Mouse (Mus musculus): ENCODE results near the gene Pbrm1.

Pbrm1 gene

DNA sequence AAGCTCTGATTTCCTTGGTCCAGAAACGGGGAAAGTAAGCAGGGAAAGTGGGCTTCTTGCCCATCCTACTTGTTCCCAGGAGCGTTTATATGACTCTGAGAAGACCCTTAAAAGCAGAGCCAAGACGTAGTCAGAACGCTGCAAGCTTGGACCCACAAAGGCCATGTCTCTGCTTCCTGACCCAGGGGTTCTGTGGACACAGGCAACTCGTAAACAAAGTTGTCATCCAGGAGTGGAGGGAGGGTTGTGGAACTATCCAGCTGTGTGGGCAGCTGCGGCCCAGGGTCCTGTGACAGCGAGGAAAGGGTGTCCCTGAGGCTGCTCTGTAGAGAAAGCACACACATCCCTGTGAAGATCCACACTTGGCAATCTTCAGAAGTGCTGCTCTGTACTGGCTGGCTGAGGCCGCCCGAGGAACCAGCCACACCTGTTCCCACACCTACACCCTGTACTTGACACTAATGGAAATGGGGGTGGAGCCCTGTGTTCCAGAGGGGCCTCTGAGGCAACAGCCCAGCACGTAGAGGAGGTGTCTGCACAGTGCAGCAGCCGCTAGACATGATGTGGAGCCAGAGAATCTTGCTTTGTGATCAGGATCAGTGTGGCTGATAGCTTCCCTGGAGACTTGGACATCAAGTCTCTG lies 114.2 kb downstream of the Pbrm1 start:
- no peak for DNase-seq (ENCODE audit: low read depth, low spot score)

DNA sequence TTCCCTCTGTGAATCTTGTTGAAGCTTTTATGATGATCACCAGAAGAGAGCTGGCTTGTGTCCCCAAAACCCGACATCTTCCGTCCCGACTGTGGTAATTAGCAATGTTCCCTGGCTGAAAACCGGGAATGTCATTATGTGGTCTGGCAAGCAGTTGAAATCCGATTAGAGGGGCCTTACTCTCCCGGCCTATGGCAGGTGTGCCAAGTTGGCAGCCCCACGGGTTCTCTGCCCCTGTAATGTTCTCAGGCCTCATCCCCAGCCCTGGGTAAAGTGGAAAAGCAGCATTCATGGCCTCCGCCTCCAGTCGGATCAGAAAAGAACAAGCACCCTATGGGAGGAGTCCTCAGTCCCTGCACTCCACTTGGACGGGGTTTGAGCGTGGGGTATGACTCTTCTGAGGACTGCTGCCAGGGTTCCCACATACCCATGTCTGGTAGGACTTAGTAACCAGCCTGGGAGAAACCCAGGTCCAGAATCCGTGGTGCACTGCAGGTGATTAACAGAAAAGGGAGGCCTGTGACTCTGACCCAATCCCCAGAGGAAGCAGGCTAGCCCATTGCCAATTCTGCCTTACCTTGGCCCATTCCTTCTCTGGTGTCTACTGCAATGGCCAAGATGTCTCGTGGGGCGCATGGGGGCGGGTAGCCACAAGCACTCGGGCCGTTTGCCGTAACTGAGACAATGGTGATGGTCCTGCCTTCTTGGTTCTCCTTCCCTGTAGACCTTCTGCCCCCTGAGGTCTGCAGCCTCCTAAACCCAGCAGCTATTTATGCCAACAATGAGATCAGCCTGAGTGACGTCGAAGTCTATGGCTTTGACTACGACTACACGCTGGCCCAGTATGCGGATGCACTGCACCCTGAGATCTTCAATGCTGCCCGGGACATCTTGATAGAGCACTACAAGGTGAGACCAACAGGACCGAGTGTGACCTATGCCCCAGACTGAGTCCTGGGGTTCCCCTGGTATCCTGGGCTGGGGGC lies 115.4 kb downstream of the Pbrm1 start:
- DNase-seq (ENCODE audit: low read depth, low spot score) = no peak

DNA sequence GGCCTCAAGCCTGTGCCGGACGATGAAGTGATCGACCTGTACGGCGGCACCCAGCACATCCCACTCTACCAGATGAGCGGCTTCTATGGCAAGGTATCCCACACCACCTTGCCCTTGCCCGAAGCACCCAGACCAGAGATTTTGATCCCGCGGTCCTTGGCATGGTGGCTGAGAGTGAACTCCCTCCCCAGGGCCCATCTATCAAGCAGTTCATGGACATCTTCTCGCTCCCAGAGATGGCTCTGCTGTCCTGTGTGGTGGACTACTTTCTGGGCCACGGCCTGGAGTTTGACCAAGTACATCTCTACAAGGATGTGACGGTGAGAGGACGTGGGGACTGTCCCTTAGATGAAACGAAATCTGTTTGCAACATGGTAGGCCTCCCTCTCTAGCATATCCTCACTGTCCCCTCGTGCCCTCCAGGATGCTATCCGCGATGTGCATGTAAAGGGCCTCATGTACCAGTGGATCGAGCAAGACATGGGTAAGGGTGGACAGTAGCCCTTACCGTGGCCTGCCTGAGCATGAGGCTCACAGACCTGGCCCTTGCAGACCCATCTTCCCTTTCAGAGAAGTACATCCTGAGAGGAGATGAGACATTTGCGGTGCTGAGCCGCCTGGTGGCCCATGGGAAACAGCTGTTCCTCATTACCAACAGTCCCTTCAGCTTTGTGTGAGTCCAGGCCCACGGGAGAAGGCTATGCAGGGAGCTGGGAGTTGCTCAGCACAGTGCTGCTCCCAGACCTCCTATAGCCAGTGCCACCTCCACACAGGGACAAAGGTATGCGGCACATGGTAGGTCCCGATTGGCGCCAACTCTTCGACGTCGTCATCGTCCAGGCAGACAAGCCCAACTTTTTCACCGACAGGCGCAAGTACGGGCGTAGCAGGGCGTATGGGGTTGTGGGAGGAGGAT lies 116.8 kb downstream of the Pbrm1 start:
- DNase-seq (ENCODE audit: low read depth, low spot score) = no peak

DNA sequence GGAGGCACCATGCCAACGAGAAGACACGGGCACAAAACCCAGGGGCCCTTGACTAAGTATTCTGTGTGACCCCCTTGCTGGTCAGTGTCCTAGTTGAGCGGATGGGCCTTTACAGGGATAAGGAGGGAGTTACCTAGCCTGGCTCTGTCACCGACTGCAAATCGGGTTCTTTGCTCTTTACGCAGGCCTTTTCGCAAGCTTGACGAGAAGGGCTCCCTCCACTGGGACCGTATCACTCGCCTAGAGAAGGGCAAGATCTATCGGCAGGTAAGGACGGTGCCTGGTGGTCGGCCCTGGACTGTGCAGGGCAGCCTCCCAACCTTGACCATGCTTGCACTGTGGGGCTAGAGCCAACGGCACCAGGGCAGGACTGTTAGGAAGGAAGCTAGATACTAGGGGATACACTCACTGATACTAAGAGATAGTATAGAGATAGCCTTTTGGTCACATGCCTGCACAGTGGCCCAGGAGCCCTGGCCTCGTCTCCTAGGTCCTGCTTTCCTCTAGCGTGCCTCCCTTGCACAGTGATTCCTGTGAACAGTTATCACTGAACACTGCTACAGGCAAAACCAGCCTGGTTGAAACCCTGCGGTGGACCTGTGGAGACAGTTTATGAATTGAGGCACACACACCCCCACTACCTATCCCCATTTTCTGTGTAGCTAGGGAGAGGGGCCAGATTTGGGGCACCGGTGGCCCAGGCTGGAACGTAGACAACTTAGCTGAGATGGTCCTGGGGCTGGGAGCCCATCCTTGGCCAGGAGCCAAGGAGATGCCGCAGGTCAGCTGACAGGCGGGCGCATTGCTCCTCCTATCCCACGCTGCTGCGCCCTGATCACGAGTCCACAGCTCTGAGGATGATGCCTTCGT lies 117.7 kb downstream of the Pbrm1 start:
- DNase-seq (ENCODE audit: low read depth, low spot score) = no peak

DNA sequence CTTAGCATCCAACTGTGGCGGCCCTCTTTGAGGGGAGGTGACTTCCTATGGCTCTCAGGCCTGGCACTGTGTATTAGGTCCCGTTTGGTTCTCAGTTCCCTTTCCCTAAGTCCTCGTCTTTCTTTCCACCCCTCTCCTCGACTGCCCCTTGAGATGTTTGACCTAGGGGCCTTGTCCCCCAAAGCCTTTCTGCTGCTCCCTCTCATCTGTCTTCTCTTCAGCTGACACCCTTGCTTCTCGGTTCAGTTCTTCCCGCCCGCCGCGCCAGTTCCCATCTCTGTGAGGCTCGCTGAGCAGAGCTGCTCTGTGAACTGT lies 118.3 kb downstream of the Pbrm1 start:
- no peak for DNase-seq (ENCODE audit: low read depth, low spot score)

DNA sequence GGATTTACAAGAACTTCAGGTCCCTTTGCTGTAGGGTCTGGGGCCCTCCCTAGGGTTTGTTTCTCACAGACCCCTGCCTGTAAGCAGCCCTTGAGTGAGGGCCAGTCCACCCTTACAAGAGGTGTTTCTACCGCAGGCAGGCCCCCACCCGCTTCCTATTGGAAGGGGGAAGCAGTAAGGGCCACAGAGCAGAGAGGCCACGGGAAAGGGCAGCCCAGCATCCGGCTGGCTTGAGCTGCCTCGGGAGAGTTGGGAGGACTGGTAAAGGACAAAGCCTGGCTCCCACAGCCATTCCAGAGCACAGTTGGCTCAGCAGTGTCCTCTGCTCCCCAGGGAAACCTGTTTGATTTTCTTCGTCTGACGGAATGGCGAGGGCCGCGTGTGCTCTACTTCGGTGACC lies 118.9 kb downstream of the Pbrm1 start:
- no peak for DNase-seq (ENCODE audit: low read depth, low spot score)

DNA sequence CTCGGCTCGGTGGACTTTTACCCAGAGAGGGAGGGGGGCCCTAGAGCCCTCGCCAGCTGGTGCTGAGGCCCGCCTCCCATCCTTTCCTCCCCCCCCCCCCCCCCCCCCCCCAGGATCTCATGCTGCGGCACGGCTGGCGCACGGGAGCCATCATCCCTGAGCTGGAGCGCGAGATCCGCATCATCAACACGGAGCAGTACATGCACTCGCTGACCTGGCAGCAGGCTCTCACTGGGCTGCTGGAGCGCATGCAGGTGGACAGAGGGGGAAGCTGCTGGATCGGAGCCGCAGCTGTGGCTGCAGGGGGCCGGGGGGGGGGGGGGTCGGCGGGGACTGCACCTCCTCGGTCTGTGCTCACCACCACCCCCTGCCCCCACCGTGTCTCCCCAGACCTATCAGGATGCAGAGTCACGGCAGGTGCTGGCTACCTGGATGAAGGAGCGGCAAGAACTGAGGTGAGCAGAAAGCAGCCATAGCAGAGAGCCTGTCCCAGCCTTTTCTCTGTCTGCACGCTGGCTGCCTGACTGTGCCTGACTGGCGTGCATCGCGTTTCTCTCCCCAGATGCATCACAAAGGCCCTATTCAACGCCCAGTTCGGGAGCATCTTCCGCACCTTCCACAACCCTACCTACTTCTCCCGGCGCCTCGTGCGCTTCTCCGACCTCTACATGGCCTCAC lies 119.4 kb downstream of the Pbrm1 start:
- DNase-seq (ENCODE audit: low read depth, low spot score) = no peak

DNA sequence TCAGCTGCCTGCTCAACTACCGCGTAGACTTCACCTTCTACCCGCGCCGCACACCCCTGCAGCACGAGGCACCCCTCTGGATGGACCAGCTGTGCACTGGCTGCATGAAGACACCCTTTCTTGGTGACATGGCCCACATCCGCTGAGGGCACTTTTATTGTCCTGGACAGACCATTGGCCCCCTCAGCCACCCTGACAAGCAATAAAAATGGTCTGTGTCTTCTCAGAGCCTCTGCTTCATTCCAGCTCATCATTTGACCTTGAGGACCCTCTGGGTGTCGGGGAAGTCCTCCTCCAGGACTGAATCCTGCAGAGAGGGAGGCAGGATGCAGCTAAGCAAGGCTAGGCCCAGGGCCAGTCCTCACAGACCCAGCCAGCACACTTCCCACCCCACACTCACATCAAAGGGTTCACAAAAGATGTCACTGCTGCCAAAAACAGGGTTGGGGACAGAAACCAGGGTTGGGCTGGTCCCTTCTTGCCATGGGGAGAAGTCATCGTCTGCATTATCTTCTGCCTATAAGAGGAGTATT lies 120.0 kb downstream of the Pbrm1 start:
- DNase-seq (ENCODE audit: low read depth, low spot score) = no peak

DNA sequence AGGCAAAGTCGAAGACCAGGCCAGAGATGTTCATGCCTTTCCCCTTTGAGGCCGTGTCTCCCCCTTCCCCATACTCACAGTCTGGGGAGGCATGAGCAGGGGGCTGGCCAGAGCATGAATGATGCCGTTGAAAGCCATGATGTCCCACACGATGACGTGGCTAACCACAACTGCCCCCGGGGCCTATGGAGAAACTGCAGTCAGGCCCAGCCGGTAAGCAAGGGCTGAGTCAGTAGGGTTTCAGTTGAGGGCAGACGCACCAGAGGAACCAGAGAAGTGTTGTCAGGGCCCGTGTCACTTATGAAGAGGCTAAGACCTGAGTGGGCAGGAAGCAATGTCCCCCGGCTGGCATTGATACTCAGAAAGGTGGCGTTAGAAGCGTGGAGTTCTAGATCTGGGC lies 120.7 kb downstream of the Pbrm1 start:
- no peak for DNase-seq (ENCODE audit: low read depth, low spot score)

DNA sequence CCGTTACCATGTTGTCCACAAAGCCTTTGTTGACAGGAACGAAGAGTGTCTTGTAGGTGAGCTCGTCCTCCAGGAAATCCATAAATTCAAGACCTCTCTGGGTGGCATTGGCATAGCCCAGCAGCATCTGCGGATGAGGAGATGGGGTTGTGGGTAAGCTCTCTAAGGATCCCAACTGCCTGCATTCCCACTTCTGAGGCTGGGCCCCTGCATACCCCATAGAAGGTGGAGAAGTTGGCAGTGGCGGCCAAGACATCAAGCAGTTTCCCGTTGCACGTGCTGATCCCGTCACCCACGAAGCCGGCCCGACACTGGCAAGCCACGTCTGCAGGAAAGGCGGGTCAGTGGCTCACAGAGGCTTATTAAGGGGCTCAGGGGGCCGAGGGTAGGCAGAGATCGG lies 121.2 kb downstream of the Pbrm1 start:
- DNase-seq (ENCODE audit: low read depth, low spot score) = no peak

DNA sequence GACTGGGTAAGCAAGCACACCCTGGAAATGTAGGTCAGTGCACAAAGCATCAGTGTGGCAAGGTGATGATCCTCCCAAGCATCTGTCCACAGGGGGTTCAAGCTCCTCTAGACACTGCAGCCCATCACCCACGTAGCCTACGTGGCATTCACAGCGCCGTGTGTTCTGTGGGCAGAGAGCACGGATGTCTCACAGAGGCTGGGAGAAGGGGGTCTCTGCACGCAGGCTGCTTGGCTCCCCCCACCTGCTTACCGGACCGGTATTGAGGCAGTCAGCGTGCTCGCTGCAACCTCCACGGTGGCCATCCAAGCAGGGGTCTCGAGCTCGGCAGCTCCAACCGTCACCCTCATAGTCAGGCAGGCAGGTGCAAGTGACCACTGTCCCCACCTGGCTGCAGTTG lies 122.1 kb downstream of the Pbrm1 start:
- DNase-seq (ENCODE audit: low read depth, low spot score) = no peak

DNA sequence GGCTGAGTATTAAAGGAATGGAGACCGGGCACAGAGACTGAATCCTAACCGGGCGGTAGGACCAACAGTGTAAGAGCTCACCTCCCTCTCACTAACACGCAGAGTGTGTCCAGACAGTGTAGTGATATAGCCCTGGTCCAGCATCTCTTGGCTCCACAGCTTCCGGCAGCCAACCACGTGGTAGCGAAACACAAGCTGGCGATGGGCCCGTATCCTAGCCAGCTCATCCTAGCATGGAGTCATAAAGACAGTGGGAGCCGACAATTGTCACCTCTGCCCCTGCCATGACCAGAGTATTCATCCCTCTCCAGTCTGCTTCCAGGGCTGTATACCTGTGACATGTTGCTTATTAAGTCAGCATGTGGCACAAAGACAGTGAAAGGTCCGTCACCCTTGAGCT lies 126.8 kb downstream of the Pbrm1 start:
- DNase-seq (ENCODE audit: low read depth, low spot score) = no peak

DNA sequence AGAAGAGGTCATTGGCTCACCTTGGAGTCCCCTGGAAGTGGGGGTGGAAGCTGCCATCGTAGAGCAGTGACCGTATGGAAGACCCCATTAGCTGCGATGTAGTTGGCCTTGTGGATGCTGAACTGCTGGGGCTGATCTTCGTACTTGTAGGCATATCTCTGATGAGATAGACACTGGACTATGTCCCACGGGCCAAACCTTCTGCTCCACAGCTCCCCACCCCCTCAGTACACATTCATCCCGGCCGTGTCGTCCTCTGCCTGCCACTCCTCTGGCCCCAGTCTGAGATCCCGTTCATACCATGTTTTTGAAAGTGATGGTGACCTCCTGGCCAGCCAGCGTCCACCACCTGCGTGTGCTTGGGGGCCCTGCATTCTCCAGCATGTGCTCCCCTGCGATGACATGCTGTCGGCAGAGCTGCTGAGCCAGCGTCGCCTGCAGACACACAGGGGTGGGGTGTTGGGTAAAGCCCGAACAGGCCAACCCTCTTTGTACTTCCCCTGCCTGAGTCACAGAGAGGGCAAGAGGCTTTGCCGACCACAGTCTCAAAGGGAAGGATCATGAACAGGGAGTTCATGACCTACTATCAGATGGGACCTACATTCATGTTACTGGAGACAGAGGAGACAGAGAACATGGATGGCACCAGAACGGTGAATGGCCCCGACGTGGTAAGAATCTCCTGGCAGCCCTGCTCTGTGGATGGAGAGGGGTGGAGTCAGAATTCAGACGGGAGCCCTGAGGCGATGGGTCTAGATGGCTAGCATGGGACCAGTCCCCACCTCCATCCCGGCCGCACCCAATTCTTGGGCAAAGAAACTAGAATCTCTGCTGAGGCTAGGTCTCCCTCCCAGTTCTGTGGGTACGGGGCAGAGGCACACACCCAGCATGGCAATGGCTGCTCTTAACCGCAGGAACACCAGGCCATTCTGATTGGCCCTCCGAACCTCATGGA lies 141.5 kb downstream of the Pbrm1 start:
- no peak for DNase-seq (ENCODE audit: low read depth, low spot score)

DNA sequence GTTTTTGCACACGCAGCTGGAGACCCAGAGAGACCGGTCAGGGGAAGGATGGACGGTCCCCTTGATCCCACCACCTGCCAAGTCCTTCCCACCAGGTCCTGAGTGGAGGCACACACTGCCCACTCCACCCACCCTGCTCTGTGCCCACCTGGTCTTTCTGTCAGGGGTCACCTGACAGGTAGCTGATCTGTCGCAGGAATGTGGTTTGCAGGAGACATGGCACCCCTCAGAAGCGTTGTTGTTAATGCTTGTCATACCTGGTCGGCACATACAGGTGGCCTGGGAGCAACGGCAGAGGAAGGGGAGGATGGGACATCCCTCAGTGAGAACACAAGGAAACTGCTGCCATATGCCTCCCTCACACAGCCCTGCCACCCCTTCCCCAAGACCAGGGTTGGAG lies 142.3 kb downstream of the Pbrm1 start:
- DNase-seq (ENCODE audit: low read depth, low spot score) = no peak

DNA sequence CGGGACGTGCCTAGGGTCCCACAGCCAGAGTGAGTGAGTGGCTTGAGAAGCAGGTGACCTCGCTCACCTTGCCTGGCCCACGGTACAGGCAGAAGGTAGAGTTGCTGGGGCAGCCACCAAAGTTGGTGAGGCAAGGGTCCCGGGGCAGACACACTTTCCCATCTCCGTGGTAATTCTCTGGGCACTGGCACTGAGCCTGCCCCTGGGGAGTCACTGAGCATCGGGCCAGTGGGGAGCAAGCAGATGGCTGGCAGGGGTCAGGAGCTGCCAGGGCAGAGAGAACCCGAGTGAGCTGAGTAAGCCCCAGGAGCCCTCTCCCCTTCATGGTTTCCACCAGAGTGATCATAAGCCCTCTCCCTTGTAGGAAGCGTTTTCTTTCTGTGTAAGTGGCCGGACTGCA lies 142.7 kb downstream of the Pbrm1 start:
- no peak for DNase-seq (ENCODE audit: low read depth, low spot score)

DNA sequence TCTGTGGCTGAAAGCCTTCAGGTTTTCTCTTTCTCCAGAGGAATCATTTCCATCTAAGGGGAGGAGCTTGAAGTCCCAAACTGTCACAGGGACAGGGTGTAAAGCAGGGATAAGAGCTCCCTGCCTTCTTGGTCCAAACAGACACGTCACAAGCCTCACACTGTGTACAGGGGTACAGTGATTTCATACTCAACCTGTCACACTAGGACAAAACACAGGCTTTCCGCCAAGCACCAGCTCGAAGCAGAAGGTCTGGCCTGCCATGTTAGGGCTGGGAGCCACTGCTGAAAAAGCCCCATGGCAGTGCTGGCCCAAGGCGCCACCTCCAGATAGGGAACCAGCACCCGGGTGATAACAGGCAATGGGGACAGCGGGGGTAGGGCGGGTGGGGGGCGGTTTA lies 145.1 kb downstream of the Pbrm1 start:
- no peak for DNase-seq (ENCODE audit: low read depth, low spot score)

DNA sequence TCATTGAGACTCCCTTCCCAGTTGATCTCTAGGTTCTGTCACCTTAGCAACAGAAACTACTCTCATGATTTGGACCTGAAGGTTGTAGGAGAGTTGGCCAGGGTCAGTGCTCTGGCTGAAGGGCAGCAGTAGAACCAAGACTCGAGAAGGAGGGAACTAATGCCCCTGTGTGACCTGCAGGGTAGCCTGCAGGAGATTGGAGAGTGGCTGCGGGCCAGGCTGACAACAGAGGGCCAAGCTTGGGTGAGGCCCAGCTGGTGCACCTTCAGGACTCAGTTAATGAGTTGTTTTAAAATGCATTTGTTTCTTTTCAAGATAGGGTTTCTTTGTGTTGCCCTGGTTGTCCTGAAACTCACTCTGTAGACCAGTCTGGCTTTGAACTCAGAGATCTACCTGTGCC lies 146.1 kb downstream of the Pbrm1 start:
- no peak for DNase-seq (ENCODE audit: low read depth, low spot score)

DNA sequence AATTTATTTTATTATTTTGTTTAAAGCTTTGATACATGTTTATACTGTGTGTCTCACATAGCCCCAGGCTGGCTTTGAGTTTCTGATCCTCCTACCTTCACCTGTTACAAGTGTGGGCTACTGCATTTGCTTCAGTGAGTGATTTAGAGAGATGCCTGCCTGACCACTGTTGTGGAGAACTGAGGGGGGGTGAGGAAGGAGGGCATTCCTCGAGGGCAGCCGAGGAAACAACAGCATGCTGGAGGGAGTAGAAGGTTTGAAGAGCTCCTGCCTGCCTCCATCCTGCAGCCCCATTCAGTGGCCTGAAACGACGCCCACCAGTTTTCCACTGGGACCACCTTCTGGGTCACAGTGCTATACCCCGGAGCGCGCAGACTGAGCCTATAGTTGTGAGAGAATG lies 146.5 kb downstream of the Pbrm1 start:
- DNase-seq (ENCODE audit: low read depth, low spot score) = no peak

DNA sequence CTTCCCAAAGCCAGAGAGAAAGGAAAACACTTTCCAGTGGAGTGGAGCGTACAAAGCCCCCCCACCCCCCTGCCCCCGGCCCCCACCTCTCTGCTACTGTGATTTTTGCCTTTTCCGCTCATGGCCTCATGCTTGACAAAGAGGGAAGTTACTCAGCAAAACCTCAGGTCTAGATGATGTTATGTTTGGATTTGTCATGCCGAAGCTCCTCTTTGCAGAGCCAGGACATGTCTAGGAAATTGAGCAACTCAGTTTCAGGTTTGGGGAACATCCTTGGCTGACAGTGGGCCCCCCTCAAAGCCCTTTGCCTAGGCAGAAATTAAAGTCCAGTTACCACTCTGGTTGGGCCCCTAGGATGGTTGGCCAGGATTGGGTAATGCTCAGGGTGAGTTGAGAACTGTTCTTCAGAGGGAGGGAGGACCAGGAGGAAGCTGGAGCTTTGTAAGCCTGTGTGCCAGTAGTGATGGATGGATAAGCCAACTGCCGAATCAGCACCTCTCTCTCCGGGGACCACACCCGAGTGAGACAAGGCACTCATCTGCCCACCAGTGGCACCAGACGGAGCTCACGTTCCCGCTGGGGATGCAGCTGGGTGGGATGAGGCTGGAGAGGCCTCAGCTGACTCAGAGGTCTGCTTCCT lies 147.2 kb downstream of the Pbrm1 start:
- no peak for DNase-seq (ENCODE audit: low read depth, low spot score)

All from retina, adult 2 months (tissue).